Comparison of ENCODE assay signal across 10 mouse cellular contexts in the genomic region with DNA sequence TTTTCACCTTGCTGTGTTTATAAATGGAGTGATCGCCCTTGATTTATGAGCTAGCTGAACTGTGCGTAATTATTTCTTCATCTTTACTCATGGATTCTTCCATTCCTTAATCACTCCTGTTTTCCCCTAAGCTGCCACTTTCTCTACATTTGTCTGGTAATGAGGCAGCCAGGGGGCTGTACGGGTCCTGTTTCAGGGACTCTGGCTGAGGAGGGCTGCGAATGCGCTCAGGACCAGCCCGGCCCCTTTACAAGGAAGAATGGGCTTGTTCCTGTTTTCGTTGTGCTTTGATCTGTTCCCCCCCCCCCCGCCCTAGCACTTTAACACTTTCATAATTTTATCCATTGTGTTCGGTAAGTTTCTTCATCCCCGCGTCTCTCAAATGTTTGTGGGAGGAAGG. TPM values are rescaled to one million over a fixed set of nuclear protein-coding genes. Genes with fewer than 3 reads are reported as not detected.
A peak's percentile ranks its signal among the peaks of the same experiment; 100 is the strongest.
DNase-seq lines count a peak whose midpoint lies in the region; ATAC-seq lines count a peak whose summit lies in the region.
"Had no signal": no experiment of that assay in that cellular context is flagged by ENCODE, and none has a peak within 500 bp of the region (broad histone marks: within the 10 kb centered on the region; RNA-seq: fewer than 3 reads in every experiment).

No protein-coding gene starts in this region.

- H3K9me3 ChIP-seq in kidney, embryonic 15.5 days (replicated peaks) = no peaks in the 10 kb centered on the region
- H3K9me3 ChIP-seq in embryonic facial prominence, embryonic 15.5 days (replicated peaks) = no peaks in the 10 kb centered on the region
- no peaks in the 10 kb centered on the region for H3K9me3 ChIP-seq in intestine, embryonic 16.5 days (ENCODE audit: control insufficient read depth, low read length)
- H3K9me3 ChIP-seq in neural tube, embryonic 13.5 days = no peaks in the 10 kb centered on the region

- no peaks in the 10 kb centered on the region for H3K27me3 ChIP-seq in kidney, embryonic 15.5 days
- H3K27me3 ChIP-seq in embryonic facial prominence, embryonic 15.5 days = no peaks in the 10 kb centered on the region
- no peaks in the 10 kb centered on the region for H3K27me3 ChIP-seq in intestine, embryonic 16.5 days (replicated peaks; ENCODE audit: control insufficient read depth, insufficient read depth, low read length)
- H3K27me3 ChIP-seq in neural tube, embryonic 13.5 days = no peaks in the 10 kb centered on the region

- H3K27ac ChIP-seq in kidney, embryonic 15.5 days = no peak overlapping the region
- H3K27ac ChIP-seq in embryonic facial prominence, embryonic 15.5 days (replicated peaks) = no peak overlapping the region
- no peak overlapping the region for H3K27ac ChIP-seq in intestine, embryonic 16.5 days (ENCODE audit: low read length)
- H3K27ac ChIP-seq in neural tube, embryonic 13.5 days (replicated peaks) = no peak overlapping the region
- H3K27ac ChIP-seq: liver, embryonic 14.5 days had no signal

- H3K36me3 ChIP-seq in kidney, embryonic 15.5 days = no peaks in the 10 kb centered on the region
- no peaks in the 10 kb centered on the region for H3K36me3 ChIP-seq in embryonic facial prominence, embryonic 15.5 days
- H3K36me3 ChIP-seq in intestine, embryonic 16.5 days (ENCODE audit: control insufficient read depth, insufficient read depth, low read length) = no peaks in the 10 kb centered on the region
- H3K36me3 ChIP-seq in neural tube, embryonic 13.5 days = no peaks in the 10 kb centered on the region

- H3K4me2 ChIP-seq in kidney, embryonic 15.5 days = peak overlapping the region; percentile 61
- peak overlapping the region; percentile 47 for H3K4me2 ChIP-seq in embryonic facial prominence, embryonic 15.5 days (replicated peaks)
- H3K4me2 ChIP-seq in intestine, embryonic 16.5 days (ENCODE audit: low read depth, low read length) = peak overlapping the region; percentile 56
- peak overlapping the region; percentile 42 for H3K4me2 ChIP-seq in neural tube, embryonic 13.5 days

- ATAC-seq in kidney, embryonic 15.5 days (replicated peaks; ENCODE audit: low FRiP score) = no peak
- ATAC-seq in embryonic facial prominence, embryonic 15.5 days (ENCODE audit: insufficient number of reproducible peaks, low FRiP score, low TSS enrichment, low read depth) = no peak
- ATAC-seq in intestine, embryonic 16.5 days = no peak
- ATAC-seq in neural tube, embryonic 13.5 days (ENCODE audit: low read depth) = no peak

- DNase-seq in kidney, adult 11 months = no peak
- DNase-seq in Muller cell, postnatal 12 days (ENCODE audit: inconsistent ontology term) = no peak
- DNase-seq in testis, postnatal 10 days (ENCODE audit: low spot score) = no peak
- no peak for DNase-seq in adrenal gland, postnatal 36 days
- DNase-seq: cerebellum, adult 9-10 months had no signal

- peak overlapping the region; percentile 33 for H3K9ac ChIP-seq in kidney, embryonic 15.5 days
- no peak overlapping the region for H3K9ac ChIP-seq in embryonic facial prominence, embryonic 15.5 days
- H3K9ac ChIP-seq in intestine, embryonic 16.5 days (ENCODE audit: low read depth, low read length) = no peak overlapping the region; the same call in 1 of the 2 replicates
- no peak overlapping the region for H3K9ac ChIP-seq in neural tube, embryonic 13.5 days
- H3K9ac ChIP-seq: liver, embryonic 14.5 days had no signal

- H3K4me3 ChIP-seq in kidney, embryonic 15.5 days (replicated peaks) = peak overlapping the region; percentile 34
- H3K4me3 ChIP-seq in embryonic facial prominence, embryonic 15.5 days (replicated peaks) = peak overlapping the region; percentile 21
- H3K4me3 ChIP-seq in intestine, embryonic 16.5 days (ENCODE audit: low read length) = peak overlapping the region; percentile 17
- no peak overlapping the region for H3K4me3 ChIP-seq in neural tube, embryonic 13.5 days

- peaks cover 13% of the 10 kb centered on the region for H3K4me1 ChIP-seq in kidney, embryonic 15.5 days
- H3K4me1 ChIP-seq in embryonic facial prominence, embryonic 15.5 days = peaks cover 12% of the 10 kb centered on the region
- H3K4me1 ChIP-seq in intestine, embryonic 16.5 days (ENCODE audit: control insufficient read depth, insufficient read depth, low read length) = peaks cover 6% of the 10 kb centered on the region; the same call in 1 of the 2 replicates
- H3K4me1 ChIP-seq in neural tube, embryonic 13.5 days (replicated peaks) = peaks cover 10% of the 10 kb centered on the region

- WGBS in kidney, embryonic 15.5 days = 3% methylated on average over 11 of the region's 11 CpGs
- WGBS in embryonic facial prominence, embryonic 15.5 days = 9% methylated on average over 11 of the region's 11 CpGs
- WGBS in intestine, embryonic 16.5 days = 12% methylated on average over 11 of the region's 11 CpGs
- 16% methylated on average over 11 of the region's 11 CpGs for WGBS in neural tube, embryonic 13.5 days

RNA-seq across cellular contexts. Expression of a gene that starts 48.2 kb away (rescaled TPM):
- 28.7 and 32.3 TPM in 2 replicates for polyA plus RNA-seq in kidney, embryonic 15.5 days (2015; fragmentation: Nextera tagmentation; extraction: Ambion mirVana)
- 36.1 and 37.6 TPM in 2 replicates for polyA plus RNA-seq in embryonic facial prominence, embryonic 15.5 days (2015; fragmentation: Nextera tagmentation; extraction: Ambion mirVana)
- polyA plus RNA-seq in intestine, embryonic 16.5 days (2015; fragmentation: Nextera tagmentation; extraction: Ambion mirVana) = 14.9 and 17.9 TPM in 2 replicates
- 38.5 and 49.1 TPM in 2 replicates for polyA plus RNA-seq in neural tube, embryonic 13.5 days (2015; fragmentation: Nextera tagmentation; extraction: Ambion mirVana)
- 10 to 100 TPM; 60.6 to 74.1 TPM for total RNA-seq in adrenal gland, postnatal 36 days (2021)
